8 mouse cellular contexts compared by ENCODE assay signal in genomic region chr3:10087994-10088393, GRCm38 (mm10). TPM values are rescaled to one million over a fixed set of nuclear protein-coding genes. Genes with fewer than 3 reads are reported as not detected.
DNase-seq lines count a peak whose midpoint lies in the region; ATAC-seq and TF ChIP-seq lines count a peak whose summit lies in the region.
"Not testable (repeated sequence)": the region's sequence is repeated elsewhere in the genome, so short reads cannot be mapped to it uniquely, and the experiment has no call there.

TSS of gene Gm9833 (plus strand) at chr3:10088110.

- intact Hi-C loops in left cerebral cortex, postnatal 14 days (cut with DNase I): not testable (repeated sequence)

- 28% methylated on average over 38 of the region's 38 CpGs for WGBS in forebrain, embryonic 13.5 days
- 14% methylated on average over 28 of the region's 38 CpGs for WGBS in heart, embryonic 16.5 days
- 26% methylated on average over 38 of the region's 38 CpGs for WGBS in intestine, embryonic 15.5 days
- 28% methylated on average over 25 of the region's 38 CpGs for WGBS in lung, embryonic 14.5 days
- 22% methylated on average over 26 of the region's 38 CpGs for WGBS in midbrain, postnatal 0 days

- not testable (repeated sequence) for TF ChIP-seq CTCF in lung, embryonic 14.5 days (IDR thresholded peaks at IDR 0.05; ENCODE audit: low read depth); midbrain, postnatal 0 days (IDR thresholded peaks at IDR 0.05); testis, adult 2 months (IDR thresholded peaks at IDR 0.05; ENCODE audit: control insufficient read depth, insufficient read depth, insufficient replicate concordance, low read depth, low read length)

- not testable (repeated sequence) for H3K36me3 ChIP-seq in forebrain, embryonic 13.5 days (ENCODE audit: poor library complexity, severe bottlenecking); heart, embryonic 16.5 days (ENCODE audit: control insufficient read depth, insufficient read depth); intestine, embryonic 15.5 days; lung, embryonic 14.5 days (ENCODE audit: insufficient read depth); midbrain, postnatal 0 days (ENCODE audit: insufficient read depth, low read length); testis, adult 2 months (ENCODE audit: control insufficient read depth, insufficient read depth, low read length)

- H3K9ac ChIP-seq in forebrain, embryonic 13.5 days; heart, embryonic 16.5 days (ENCODE audit: low read length); intestine, embryonic 15.5 days; lung, embryonic 14.5 days; midbrain, postnatal 0 days (replicated peaks; ENCODE audit: low read length, poor library complexity, severe bottlenecking): not testable (repeated sequence)

- DNase-seq in left cerebral cortex, postnatal 14 days (ENCODE audit: low spot score in 2 of 2); lung, embryonic 14.5 days; midbrain, postnatal 0 days (ENCODE audit: low spot score): not testable (repeated sequence)

- H3K4me2 ChIP-seq in forebrain, embryonic 13.5 days: peak within 1 kb of the TSS; percentile 43
- peak within 1 kb of the TSS; percentile 49 for H3K4me2 ChIP-seq in heart, embryonic 16.5 days (ENCODE audit: low read depth, low read length)
- peak within 1 kb of the TSS; percentile 43 for H3K4me2 ChIP-seq in intestine, embryonic 15.5 days (replicated peaks)
- peak within 1 kb of the TSS; percentile 44 for H3K4me2 ChIP-seq in lung, embryonic 14.5 days
- H3K4me2 ChIP-seq in midbrain, postnatal 0 days (ENCODE audit: low read depth, low read length, poor library complexity, severe bottlenecking): peak within 1 kb of the TSS; percentile 42

- not testable (repeated sequence) for H3K9me3 ChIP-seq in forebrain, embryonic 13.5 days (replicated peaks); heart, embryonic 16.5 days (replicated peaks; ENCODE audit: control insufficient read depth, low read length); intestine, embryonic 15.5 days; lung, embryonic 14.5 days (ENCODE audit: low read depth, low read length); midbrain, postnatal 0 days (ENCODE audit: low read length)

- H3K4me3 ChIP-seq in forebrain, embryonic 13.5 days: peak within 1 kb of the TSS; percentile 21; the same call in 1 of the 2 replicates
- peak within 1 kb of the TSS; percentile 31 for H3K4me3 ChIP-seq in heart, embryonic 16.5 days (ENCODE audit: low read length)
- not testable (repeated sequence) for H3K4me3 ChIP-seq in intestine, embryonic 15.5 days (replicated peaks); lung, embryonic 14.5 days (ENCODE audit: low read depth, low read length)
- peak within 1 kb of the TSS; percentile 25 for H3K4me3 ChIP-seq in midbrain, postnatal 0 days (ENCODE audit: low read depth, low read length)
- peak within 1 kb of the TSS; percentile 67 for H3K4me3 ChIP-seq in testis, adult 2 months (ENCODE audit: control insufficient read depth, low read depth, low read length)

- peak; percentile 64; the same call in 1 of the 2 replicates for ATAC-seq in cerebellum, adult (ENCODE audit: insufficient number of reproducible peaks, low FRiP score, low TSS enrichment)
- ATAC-seq in forebrain, embryonic 13.5 days: peak; percentile 54; the same call in 1 of the 2 replicates
- ATAC-seq in heart, embryonic 16.5 days (replicated peaks; ENCODE audit: extremely low read depth, insufficient read depth, low FRiP score); intestine, embryonic 15.5 days; lung, embryonic 14.5 days (ENCODE audit: insufficient read depth); midbrain, postnatal 0 days (ENCODE audit: low FRiP score): not testable (repeated sequence)

- TF ChIP-seq POLR2A in testis, adult 2 months (IDR thresholded peaks at IDR 0.05; ENCODE audit: control insufficient read depth, low read depth, low read length): not testable (repeated sequence)

- not testable (repeated sequence) for H3K27ac ChIP-seq in forebrain, embryonic 13.5 days; heart, embryonic 16.5 days (ENCODE audit: low read length); intestine, embryonic 15.5 days; lung, embryonic 14.5 days (ENCODE audit: low read depth); midbrain, postnatal 0 days (ENCODE audit: low read depth, low read length); testis, adult 2 months (ENCODE audit: control insufficient read depth, insufficient read depth, low read depth, low read length)

- not testable (repeated sequence) for H3K27me3 ChIP-seq in forebrain, embryonic 13.5 days; heart, embryonic 16.5 days (ENCODE audit: control insufficient read depth, insufficient read depth, low read length); intestine, embryonic 15.5 days (replicated peaks); lung, embryonic 14.5 days (ENCODE audit: insufficient read depth, low read length); midbrain, postnatal 0 days (ENCODE audit: insufficient read depth, low read length); testis, adult 2 months (ENCODE audit: control insufficient read depth, insufficient read depth, low read length)

- H3K4me1 ChIP-seq in forebrain, embryonic 13.5 days; heart, embryonic 16.5 days (ENCODE audit: control insufficient read depth, insufficient read depth, low read length); intestine, embryonic 15.5 days (replicated peaks); lung, embryonic 14.5 days (ENCODE audit: insufficient read depth); midbrain, postnatal 0 days (ENCODE audit: insufficient read depth, low read length); testis, adult 2 months (ENCODE audit: control insufficient read depth, insufficient read depth, low read length): not testable (repeated sequence)

RNA-seq across cellular contexts. Expression of gene Gm9833, which starts in this region (rescaled TPM):
- polyA plus RNA-seq in forebrain, embryonic 13.5 days (2015; fragmentation: Nextera tagmentation; extraction: Ambion mirVana): 7.7 and 8.6 TPM in 2 replicates
- polyA plus RNA-seq in heart, embryonic 16.5 days (2015; fragmentation: Nextera tagmentation; extraction: Ambion mirVana): 2.5 and 3.5 TPM in 2 replicates
- polyA plus RNA-seq in intestine, embryonic 15.5 days (2015; fragmentation: Nextera tagmentation; extraction: Ambion mirVana): 2.3 and 2.5 TPM in 2 replicates
- total RNA-seq in left cerebral cortex, postnatal 14 days (2021): 10 to 100 TPM; 10.4 to 11.5 TPM
- 4.4 and 4.6 TPM in 2 replicates for polyA plus RNA-seq in lung, embryonic 14.5 days (2014; fragmentation: Nextera tagmentation; extraction: Ambion mirVana)
- 4.9 and 5.8 TPM in 2 replicates for total RNA-seq in midbrain, postnatal 0 days (2014; rRNA removed)
- 3.9 and 4.3 TPM in 2 replicates for polyA plus RNA-seq in midbrain, postnatal 0 days (2015; fragmentation: Nextera tagmentation; extraction: Ambion mirVana)
- polyA plus RNA-seq in testis, adult 2 months (2012; rRNA removed): 2.2 and 3.3 TPM in 2 replicates
